Mouse (Mus musculus) yolk sac, embryonic 10.5 days (tissue): ENCODE data around the gene Tmem8b.

Experiments used
- DNase-seq: peaks from one replicate; pipeline ENCODE4 v3.0.0-alpha.2; 2017; ENCODE audit warnings: low spot score

Tmem8b gene

GRCm38 (mm10) chr4:43713652-43714219 lies 45.0 kb downstream of the Tmem8b start:
- no peak for DNase-seq

DNA sequence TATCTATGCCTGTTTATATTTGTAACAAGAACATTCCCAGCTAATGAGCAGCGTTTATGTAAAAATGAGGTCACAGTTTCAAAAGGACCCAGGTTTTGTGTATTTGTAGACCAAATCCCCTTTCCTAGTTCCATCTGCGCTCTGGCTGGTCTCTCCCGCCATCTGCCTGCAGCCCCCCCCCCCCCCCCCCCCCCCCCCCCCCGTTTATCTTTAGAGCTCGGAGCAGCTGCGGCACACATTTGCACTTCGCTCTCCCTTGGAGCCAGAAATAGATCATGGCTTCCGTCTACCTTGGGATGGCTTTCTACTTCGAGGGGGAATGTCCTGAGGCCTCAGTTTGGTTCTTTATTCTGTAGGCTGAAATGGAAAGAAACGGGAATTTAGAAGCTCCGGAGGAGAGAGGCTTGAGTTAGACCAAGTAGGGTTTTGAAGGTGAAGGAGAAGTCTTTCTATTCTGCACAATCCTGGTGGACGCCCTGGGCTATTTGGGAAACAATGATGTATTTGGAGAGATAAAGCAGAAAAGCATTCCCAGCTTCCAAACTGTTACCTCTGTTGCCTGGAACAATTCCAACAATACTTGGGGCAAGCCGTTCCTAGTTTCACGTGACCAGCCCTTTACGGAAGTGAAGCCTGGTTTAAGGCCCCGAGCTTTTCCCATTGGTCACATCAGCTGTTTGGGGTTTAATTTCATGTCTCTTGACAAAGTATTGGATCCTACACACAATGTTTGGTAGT lies 51.9 kb downstream of the Tmem8b start:
- DNase-seq: no peak

DNA sequence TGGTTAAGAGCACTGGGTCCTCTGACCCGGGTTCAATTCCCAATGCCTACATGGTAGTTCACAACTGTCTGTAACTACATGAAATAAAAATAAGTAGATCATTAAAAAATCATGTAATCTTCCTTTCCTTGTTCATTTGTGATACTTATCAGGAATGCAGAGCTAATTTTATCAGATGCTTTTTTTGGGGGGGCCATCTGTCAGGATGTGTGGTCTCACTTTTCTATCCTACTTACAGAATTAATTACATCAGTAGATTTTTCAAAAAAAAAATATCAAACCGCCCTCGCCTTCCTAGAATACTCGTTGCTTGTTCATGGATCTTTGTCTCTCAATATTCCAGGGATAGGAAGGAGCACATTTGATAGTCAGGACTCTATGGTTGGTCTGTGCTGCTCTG lies 53.4 kb downstream of the Tmem8b start:
- DNase-seq: no peak

DNA sequence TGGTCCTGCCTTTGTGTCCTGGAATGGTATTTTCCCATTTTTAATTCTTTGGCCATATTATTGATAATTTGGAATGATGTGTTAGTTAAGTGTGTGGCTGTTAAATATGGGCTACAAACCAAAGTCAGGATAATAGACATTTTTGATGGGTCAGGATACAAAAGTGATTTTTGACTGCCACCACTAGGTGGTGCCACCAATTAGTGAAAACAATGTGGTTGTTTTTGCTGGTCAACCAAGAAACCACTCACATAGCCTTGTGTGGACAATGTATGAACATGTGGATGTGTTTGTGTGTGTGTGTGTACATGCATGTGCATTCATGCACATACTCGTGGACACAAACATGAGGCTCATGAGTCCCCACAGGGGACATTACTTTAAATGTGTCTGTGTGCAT lies 56.0 kb downstream of the Tmem8b start:
- DNase-seq: no peak

DNA sequence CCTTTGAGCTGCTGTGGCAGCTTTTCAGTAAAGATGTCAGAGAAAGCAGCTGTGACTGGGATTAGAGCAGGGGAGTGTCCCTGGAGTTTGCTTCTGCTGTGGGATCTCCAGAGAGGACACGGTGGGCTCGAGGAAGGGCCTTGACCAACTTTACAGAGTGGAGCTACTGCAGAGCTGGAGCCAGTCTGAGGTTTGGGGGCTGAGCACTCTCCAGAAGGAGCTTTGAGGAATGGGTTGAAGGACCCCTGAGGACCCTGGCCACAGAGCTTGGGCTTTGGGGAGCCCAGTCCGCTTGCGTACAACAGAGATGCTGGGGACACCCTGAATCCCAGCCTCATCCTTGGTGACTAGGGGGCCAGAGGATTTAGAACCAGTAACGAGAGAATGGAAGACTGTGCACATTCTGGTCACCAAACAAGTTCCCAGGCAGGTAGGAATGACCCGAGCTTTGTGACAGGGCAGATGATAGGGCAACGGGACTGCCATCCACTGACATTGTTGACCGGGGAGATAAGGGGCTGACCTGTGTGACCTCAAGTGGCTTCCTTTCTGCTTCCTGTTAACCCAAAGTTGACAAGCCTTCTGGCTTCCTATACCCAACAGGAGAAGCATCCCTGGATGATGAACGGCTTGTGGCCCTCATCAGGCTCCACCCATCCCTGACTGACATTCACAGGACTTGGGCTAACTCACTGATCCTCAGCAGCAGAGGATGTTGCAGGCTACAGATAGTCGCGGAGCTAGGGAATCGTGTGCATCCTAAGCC lies 57.6 kb downstream of the Tmem8b start:
- peak; percentile 19 for DNase-seq

DNA sequence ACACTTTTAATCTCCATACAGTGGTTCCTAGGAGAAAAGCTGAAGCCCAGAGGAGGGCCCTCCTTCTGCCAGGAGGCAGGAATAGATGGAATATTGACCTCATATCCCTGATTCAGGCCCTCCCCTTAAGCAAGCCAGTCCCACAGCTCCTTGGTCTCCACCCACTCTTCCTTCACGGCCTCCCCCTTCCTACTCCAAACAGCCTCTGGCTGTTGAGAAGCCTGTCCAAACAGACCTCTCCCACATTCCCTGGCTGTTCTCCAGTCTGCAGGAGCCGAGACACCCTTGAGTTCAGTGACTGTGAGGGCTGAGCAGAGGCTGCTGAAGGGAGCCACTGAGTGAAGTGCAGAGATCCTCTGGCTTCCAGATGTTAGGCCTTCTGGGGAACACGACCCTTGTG lies 58.2 kb downstream of the Tmem8b start, which contains the start of gene Hrct1:
Gene Hrct1, plus strand, starts transcription at position 194 of the 400 bp plus-strand sequence.
- DNase-seq: peak; percentile 54

DNA sequence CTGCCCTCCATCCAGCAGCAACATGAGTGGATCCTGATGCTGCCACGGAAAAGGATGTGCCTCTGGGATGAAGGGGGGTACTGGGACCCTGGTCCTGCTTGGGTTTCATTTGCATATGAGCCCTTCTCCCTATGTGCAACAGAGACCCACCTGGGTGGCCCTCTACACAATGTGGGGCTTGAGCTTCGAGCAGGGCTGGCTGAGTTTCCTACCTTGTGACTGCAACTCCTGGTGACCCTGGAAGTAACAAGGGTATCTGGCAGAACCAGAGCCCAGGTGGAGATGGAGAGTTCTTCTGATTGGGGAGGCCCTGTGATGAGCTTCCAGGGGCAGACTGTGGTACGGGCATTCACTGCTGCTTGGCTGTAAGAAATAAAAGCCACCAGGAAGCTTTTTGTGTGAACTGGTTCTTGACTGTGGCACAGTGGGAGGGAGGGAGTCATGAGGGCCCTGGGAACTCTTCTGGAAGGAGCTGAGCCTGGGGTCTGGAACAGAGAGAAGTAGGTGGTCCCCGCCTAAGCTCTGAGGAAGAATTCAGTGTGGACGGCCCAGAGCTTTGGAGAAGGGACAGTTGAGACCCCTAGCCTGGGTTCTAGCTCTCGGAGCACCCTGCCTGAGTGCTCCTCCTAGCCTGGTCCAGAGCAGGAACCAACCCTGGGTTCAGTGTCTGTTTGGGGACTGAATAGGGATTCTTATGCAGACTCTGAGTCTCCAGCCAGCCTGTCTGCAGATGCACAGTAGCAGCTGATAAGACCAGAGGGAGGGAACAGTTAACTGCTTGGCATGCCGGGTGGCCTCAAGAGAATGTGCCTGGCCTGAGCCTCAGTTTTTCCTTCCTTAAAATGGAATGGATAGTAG lies 59.2 kb downstream of the Tmem8b start:
- no peak for DNase-seq

GRCm38 (mm10) chr4:43728576-43728954 lies 59.8 kb downstream of the Tmem8b start:
- DNase-seq: peak; percentile 23

DNA sequence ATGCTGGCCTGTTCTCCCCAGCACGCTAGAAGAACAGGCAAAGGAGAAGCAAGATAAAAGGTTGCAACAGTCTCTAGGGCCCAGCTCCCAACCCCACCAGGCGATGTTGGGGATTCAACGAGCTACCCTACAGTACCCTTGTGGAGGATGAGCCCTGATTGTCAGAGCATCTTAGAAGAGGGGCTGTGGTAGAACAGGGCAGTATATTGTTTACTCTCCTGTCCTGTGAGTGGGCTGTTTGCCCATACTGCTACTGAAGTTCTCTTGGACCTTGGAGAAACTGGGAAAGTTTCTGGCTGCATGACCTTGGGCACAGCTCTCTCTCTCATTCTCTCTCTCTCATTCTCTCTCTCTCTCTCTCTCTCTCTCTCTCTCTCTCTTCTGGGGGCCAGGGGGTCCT lies 60.4 kb downstream of the Tmem8b start:
- no peak for DNase-seq

GRCm38 (mm10) chr4:43729794-43730550 lies 61.2 kb downstream of the Tmem8b start, which contains the start of gene Spaar:
Gene Spaar, plus strand, starts transcription at chr4:43730034.
- peak; percentile 41 for DNase-seq

DNA sequence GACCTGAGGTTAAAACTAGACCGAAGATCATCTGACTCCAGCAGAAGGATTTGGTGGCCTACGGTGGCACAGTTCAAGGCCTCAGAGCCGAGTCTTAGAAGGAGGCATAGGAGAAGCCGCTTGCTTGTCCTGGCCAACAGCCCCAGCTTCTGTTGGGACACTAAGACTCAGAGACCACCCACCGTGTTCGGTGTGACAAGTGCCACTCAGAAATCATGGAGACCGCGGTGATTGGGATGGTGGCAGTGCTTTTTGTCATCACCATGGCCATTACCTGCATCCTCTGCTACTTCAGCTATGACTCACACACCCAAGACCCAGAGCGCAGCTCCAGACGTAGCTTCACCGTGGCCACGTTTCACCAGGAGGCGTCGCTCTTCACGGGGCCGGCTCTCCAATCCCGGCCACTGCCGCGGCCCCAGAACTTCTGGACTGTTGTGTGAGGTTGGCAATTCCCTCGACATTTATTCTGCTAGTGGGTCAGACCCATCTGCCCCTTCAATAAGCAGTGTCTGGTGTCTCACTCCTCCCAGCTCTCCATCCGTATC lies 62.1 kb downstream of the Tmem8b start:
- no peak for DNase-seq

DNA sequence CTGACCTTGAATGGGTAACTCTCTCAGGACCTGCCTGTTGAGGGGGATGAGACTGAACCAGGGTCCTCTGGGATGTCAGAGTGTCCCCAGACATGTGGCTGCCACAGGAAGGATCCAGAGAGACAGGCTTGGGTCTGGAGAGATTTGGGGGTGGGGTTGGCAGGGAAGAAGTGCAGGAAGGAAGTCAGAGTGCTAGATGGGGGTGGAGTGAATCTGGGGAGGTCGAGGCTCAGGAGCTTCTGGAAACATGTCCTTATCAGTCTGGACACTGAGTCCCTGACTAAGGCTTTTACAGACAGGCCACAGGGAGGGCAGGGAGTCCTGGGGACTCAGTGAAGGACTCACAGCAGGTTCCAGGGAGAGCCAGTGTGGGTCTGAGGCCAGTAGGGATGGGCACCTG lies 63.4 kb downstream of the Tmem8b start:
- DNase-seq: no peak

DNA sequence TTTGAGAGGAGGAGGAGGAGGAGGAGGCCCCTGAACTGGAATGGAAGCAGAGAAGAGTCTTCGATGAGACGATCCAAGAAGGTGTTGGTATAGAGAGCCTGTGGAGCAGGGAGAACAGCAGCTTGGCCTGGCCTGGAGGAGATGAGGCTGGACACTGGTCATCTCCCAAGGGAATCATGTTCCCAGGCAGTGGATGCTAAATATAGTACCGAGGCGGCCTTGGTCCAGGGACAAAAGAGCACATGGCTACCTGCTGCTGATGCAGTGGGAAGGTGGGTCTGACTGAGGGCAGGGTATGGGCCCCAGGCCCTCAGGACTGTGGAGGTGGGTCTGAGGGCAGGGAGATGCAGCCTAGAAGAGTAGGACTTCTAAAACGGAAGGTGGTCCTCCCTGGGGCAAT lies 64.4 kb downstream of the Tmem8b start:
- DNase-seq: no peak

DNA sequence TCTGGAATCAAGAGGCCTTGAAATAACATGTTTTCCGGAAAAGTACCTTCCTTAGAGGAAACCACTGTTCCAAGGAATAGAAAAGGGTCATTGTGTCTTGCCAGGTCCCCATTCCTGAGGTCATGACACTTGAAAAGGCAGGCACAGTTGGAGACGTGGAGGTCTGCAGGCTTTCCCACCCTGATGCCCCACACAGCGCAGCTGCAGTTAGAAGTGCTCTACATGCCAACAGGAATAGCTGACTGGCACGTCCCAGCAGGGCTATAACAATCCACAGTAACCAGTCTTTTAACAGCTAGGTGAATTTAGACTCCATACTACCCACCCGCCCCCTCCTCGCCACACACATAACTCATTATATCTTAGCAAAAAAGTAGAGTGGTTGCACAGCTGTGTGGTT lies 68.4 kb downstream of the Tmem8b start:
- DNase-seq: no peak

- DNase-seq: no peak
Measured at GRCm38 (mm10) chr4:43738989-43739674, 70.4 kb downstream of the Tmem8b start.

DNA sequence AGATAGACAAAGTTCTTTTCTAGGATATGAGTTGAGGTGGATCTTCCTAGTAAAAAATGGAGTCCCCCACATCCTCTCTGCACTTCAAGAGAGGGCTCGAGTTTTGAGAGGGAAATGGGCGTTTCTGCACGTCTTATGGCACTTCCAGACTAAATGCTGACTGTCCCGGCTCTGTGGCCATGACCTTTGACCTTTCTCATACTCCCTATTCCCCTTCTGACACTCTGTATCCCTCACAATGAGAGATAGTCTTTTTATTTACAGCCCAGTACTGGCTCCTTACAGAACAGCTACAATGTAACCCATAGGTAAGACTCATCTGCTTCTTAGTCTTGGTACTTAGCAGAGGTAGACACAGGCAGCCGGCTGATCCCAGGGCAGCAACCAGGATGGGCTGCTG lies 72.8 kb downstream of the Tmem8b start:
- no peak for DNase-seq
